Comparison of ENCODE assay signal across 8 mouse cellular contexts in the genomic region with DNA sequence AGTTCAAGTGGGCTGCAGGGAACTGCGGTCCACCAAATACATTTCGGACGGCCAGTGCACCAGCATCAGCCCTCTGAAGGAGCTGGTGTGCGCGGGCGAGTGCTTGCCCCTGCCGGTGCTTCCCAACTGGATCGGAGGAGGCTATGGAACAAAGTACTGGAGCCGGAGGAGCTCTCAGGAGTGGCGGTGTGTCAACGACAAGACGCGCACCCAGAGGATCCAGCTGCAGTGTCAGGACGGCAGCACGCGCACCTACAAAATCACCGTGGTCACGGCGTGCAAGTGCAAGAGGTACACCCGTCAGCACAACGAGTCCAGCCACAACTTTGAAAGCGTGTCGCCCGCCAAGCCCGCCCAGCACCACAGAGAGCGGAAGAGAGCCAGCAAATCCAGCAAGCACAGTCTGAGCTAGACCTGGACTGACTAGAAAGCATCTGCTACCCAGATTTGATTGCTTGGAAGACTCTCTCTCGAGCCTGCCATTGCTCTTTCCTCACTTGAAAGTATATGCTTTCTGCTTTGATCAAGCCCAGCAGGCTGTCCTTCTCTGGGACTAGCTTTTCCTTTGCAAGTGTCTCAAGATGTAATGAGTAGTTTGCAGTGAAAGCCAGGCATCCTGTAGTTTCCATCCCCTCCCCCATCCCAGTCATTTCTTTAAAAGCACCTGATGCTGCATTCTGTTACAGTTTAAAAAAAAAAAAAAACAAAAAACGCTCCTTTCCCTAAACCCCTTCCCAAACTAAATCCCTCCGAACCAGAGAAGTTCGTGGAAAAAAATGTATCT. TPM values are rescaled to one million over a fixed set of nuclear protein-coding genes. Genes with fewer than 3 reads are reported as not detected.
DNase-seq lines count a peak whose midpoint lies in the region; ATAC-seq and TF ChIP-seq lines count a peak whose summit lies in the region.

No protein-coding gene starts in this region.

- no peaks in the 10 kb centered on the region for H3K9me3 ChIP-seq in intestine, postnatal 0 days (ENCODE audit: control insufficient read depth)
- no peaks in the 10 kb centered on the region for H3K9me3 ChIP-seq in liver, postnatal 0 days (ENCODE audit: low read length)
- no peaks in the 10 kb centered on the region for H3K9me3 ChIP-seq in neural tube, embryonic 14.5 days (ENCODE audit: control insufficient read depth, low read length)

- H3K4me3 ChIP-seq in intestine, postnatal 0 days (ENCODE audit: low read depth, low read length), result peak overlapping the region; percentile 40
- H3K4me3 ChIP-seq in liver, postnatal 0 days (ENCODE audit: low read depth, low read length), result peak overlapping the region; percentile 36
- peak overlapping the region; percentile 41 for H3K4me3 ChIP-seq in neural tube, embryonic 14.5 days (ENCODE audit: low read depth, low read length)
- H3K4me3 ChIP-seq in thymus, adult 2 months (ENCODE audit: control insufficient read depth, insufficient read depth, low read length), result peak overlapping the region; percentile 27

- TF ChIP-seq POLR2A in thymus, adult 2 months (IDR thresholded peaks at IDR 0.05; ENCODE audit: control insufficient read depth, extremely low read depth, insufficient read depth, low read length, poor library complexity), result no peak

- no peak overlapping the region for H3K27ac ChIP-seq in intestine, postnatal 0 days (ENCODE audit: low read depth, low read length)
- no peak overlapping the region for H3K27ac ChIP-seq in liver, postnatal 0 days (ENCODE audit: low read depth)
- H3K27ac ChIP-seq in neural tube, embryonic 14.5 days (ENCODE audit: low read depth, low read length), result no peak overlapping the region
- no peak overlapping the region for H3K27ac ChIP-seq in thymus, adult 2 months (ENCODE audit: control insufficient read depth, insufficient read depth, low read length)

- peak overlapping the region; percentile 82 for H3K4me2 ChIP-seq in intestine, postnatal 0 days (replicated peaks; ENCODE audit: low read depth)
- H3K4me2 ChIP-seq in liver, postnatal 0 days (ENCODE audit: low read depth, low read length), result peak overlapping the region; percentile 81
- peak overlapping the region; percentile 78 for H3K4me2 ChIP-seq in neural tube, embryonic 14.5 days (ENCODE audit: low read depth, low read length)

- 5% methylated on average over 30 of the region's 30 CpGs for WGBS in intestine, postnatal 0 days
- 5% methylated on average over 30 of the region's 30 CpGs for WGBS in liver, postnatal 0 days (ENCODE audit: insufficient replicate concordance)
- WGBS in neural tube, embryonic 14.5 days, result 2% methylated on average over 30 of the region's 30 CpGs
- WGBS in thymus, adult 2 months, result 8% methylated on average over 30 of the region's 30 CpGs

- peak; percentile 43 to 54 for DNase-seq in spleen, adult 18-20 months
- no peak for DNase-seq in spleen, adult 12 weeks (ENCODE audit: low spot score)
- peak; percentile 22 to 36 for DNase-seq in cerebellum, postnatal 4 days (ENCODE audit: low spot score in 2 of 2)
- DNase-seq in liver, postnatal 0 days, result peak; percentile 39
- peak; percentile 33 for DNase-seq in thymus, adult 2 months

- no peak for TF ChIP-seq EP300 in liver, postnatal 0 days (IDR thresholded peaks at IDR 0.05; ENCODE audit: low read depth)

- TF ChIP-seq CTCF in intestine, postnatal 0 days (IDR thresholded peaks at IDR 0.05; ENCODE audit: low read depth), result peak; percentile 23; the same call in 1 of the 2 replicates
- no peak for TF ChIP-seq CTCF in liver, postnatal 0 days (IDR thresholded peaks at IDR 0.05; ENCODE audit: low read depth)
- no peak for TF ChIP-seq CTCF in thymus, adult 2 months (IDR thresholded peaks at IDR 0.05; ENCODE audit: borderline replicate concordance, control insufficient read depth, extremely low read depth, insufficient read depth, low read length, poor library complexity)

- 0 out of 2 replicates have a peak overlapping the region, but pooled peaks have one; percentile 11 for H3K9ac ChIP-seq in intestine, postnatal 0 days (ENCODE audit: low read depth, low read length)
- no peak overlapping the region; the same call in 1 of the 2 replicates for H3K9ac ChIP-seq in liver, postnatal 0 days (replicated peaks)
- peak overlapping the region; percentile 42 for H3K9ac ChIP-seq in neural tube, embryonic 14.5 days (replicated peaks; ENCODE audit: low read depth, low read length)

- no peaks in the 10 kb centered on the region for H3K27me3 ChIP-seq in intestine, postnatal 0 days (replicated peaks; ENCODE audit: control insufficient read depth, insufficient read depth, low read length)
- H3K27me3 ChIP-seq in liver, postnatal 0 days (ENCODE audit: insufficient read depth, low read length), result peaks cover 3% of the 10 kb centered on the region; the same call in 1 of the 2 replicates
- no peaks in the 10 kb centered on the region for H3K27me3 ChIP-seq in neural tube, embryonic 14.5 days (ENCODE audit: control insufficient read depth, insufficient read depth, low read length)
- H3K27me3 ChIP-seq in thymus, adult 2 months (ENCODE audit: control insufficient read depth, insufficient read depth, low read length), result no peaks in the 10 kb centered on the region

- H3K4me1 ChIP-seq in intestine, postnatal 0 days (replicated peaks; ENCODE audit: control insufficient read depth, insufficient read depth, low read length), result no peaks in the 10 kb centered on the region
- 0 out of 2 replicates have a peak, but pooled peaks cover 3% of the 10 kb centered on the region for H3K4me1 ChIP-seq in liver, postnatal 0 days (ENCODE audit: insufficient read depth)
- no peaks in the 10 kb centered on the region for H3K4me1 ChIP-seq in neural tube, embryonic 14.5 days (ENCODE audit: control insufficient read depth, insufficient read depth, low read length)
- no peaks in the 10 kb centered on the region for H3K4me1 ChIP-seq in thymus, adult 2 months (replicated peaks; ENCODE audit: control insufficient read depth, insufficient read depth, low read length)

- peak; percentile 93 for ATAC-seq in granulocyte monocyte progenitor cell, adult 5-6 weeks (replicated peaks; ENCODE audit: poor library complexity, severe bottlenecking)
- peak; percentile 59; the same call in 1 of the 2 replicates for ATAC-seq in intestine, postnatal 0 days
- ATAC-seq in liver, postnatal 0 days, result 0 out of 2 replicates have a peak, but pooled peaks have one; percentile 13
- ATAC-seq in neural tube, embryonic 14.5 days (ENCODE audit: low read depth), result peak; percentile 85

- H3K36me3 ChIP-seq in intestine, postnatal 0 days (ENCODE audit: control insufficient read depth, insufficient read depth), result no peaks in the 10 kb centered on the region
- no peaks in the 10 kb centered on the region for H3K36me3 ChIP-seq in liver, postnatal 0 days (replicated peaks; ENCODE audit: insufficient read depth, low read length)
- no peaks in the 10 kb centered on the region for H3K36me3 ChIP-seq in neural tube, embryonic 14.5 days (ENCODE audit: control insufficient read depth, insufficient read depth, low read length)
- H3K36me3 ChIP-seq in thymus, adult 2 months (ENCODE audit: control insufficient read depth, insufficient read depth, low read length), result no peaks in the 10 kb centered on the region

RNA-seq across cellular contexts. Expression of a gene that starts 3.3 kb away (rescaled TPM):
- not detected in 2 replicates for total RNA-seq in granulocyte monocyte progenitor cell, adult 5-6 weeks (2014; fragmentation: Nextera tagmentation)
- not detected in 2 replicates for total RNA-seq in granulocyte monocyte progenitor cell, adult 5-6 weeks (2017)
- 2.0 and 2.4 TPM in 2 replicates for polyA plus RNA-seq in intestine, postnatal 0 days (2015; fragmentation: Nextera tagmentation; extraction: Ambion mirVana)
- 0.06 and 0.15 TPM in 2 replicates for polyA plus RNA-seq in liver, postnatal 0 days (2015; fragmentation: Nextera tagmentation; extraction: Ambion mirVana)
- polyA plus RNA-seq in neural tube, embryonic 14.5 days (2014; fragmentation: Nextera tagmentation; extraction: Ambion mirVana), result 10.5 and 20.9 TPM in 2 replicates
- polyA plus RNA-seq in thymus, adult 2 months (2012; rRNA removed), result 0.96 and 1.3 TPM in 2 replicates

Comparison
In these comparisons a context has a peak if more than half of its experiments do, and no peak if none do; other contexts are left out.
1. ATAC-seq: peak in every context shown above with its lines; median percentile 93 in granulocyte monocyte progenitor cell, adult 5-6 weeks; 85 in neural tube, embryonic 14.5 days; 59 in intestine, postnatal 0 days; 13 in liver, postnatal 0 days.